Mouse (Mus musculus): ENCODE results near the gene Olfr221. TPM values are rescaled to one million over a fixed set of nuclear protein-coding genes. Genes with fewer than 3 reads are reported as not detected.

The Olfr221 gene
- polyA plus RNA-seq (2012; ENCODE audit: low replicate concordance) = not detected in 2 replicates

GRCm38 (mm10) chr14:52042359-52042758, at the start of gene Olfr221:
Gene Olfr221, minus strand, starts transcription at chr14:52042459.

GRCm38 (mm10) chr14:52020486-52021137, 21.6 kb downstream of the Olfr221 start, which contains the start of gene Zfp219:
Gene Zfp219, minus strand, starts transcription at chr14:52020733.

DNA sequence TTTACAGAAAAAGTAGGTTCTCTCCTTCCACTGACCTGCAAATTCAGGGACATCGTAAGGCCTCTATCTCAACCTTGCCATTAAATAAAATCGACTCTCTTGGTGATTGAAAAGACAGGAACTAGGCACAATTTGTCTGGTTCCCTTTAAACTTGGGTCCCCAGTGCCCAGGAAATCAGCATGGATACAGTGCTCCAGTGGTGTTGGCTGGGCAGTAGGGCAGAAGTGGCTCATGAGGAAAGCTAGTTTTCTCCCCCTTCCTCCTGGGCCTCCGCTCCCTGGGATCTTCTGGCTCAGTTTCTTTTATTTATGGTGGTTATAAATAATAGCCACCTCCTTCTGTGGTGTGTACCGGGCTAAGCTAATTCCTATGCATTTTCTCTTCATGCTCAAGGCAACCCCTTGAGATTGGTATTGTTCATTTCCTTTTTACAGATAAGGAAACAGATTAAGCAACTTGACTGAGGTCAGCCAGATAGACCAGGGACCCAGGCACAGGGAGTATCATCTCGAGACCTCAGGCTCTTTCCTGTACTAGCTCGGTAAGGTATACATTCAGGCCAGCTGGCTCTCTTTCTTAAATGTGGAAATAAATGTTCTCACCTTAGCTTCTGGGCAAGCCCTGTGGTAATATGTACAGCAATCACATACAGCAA, 26.7 kb downstream of the Olfr221 start, which contains the start of gene Tmem253:
TSS of gene Tmem253 (plus strand) at position 214 of the 656 bp plus-strand sequence.

GRCm38 (mm10) chr14:51984247-51985231, 57.7 kb downstream of the Olfr221 start, which contains the start of gene Arhgef40:
Gene Arhgef40, plus strand, starts transcription at chr14:51984719.

Other genes with a start within 250 kb of the Olfr221 start
- not detected in 2 replicates for gene AY358078, start 242.4 kb downstream of the Olfr221 start, polyA plus RNA-seq (2012; ENCODE audit: low replicate concordance)
- gene Ear6, start 188.8 kb downstream of the Olfr221 start, polyA plus RNA-seq (2012; ENCODE audit: low replicate concordance) = not detected in 2 replicates
- gene Mettl17, start 157.6 kb downstream of the Olfr221 start, polyA plus RNA-seq (2012; ENCODE audit: low replicate concordance) = 3.5 and 39.0 TPM in 2 replicates
- 0.09 TPM in 1 of 2 replicates, not detected in the other for gene Slc39a2, start 149.6 kb downstream of the Olfr221 start, polyA plus RNA-seq (2012; ENCODE audit: low replicate concordance)
- gene Ndrg2, start 128.3 kb downstream of the Olfr221 start, polyA plus RNA-seq (2012; ENCODE audit: low replicate concordance) = 3.1 and 7.2 TPM in 2 replicates
- gene Tppp2, start 124.0 kb downstream of the Olfr221 start, polyA plus RNA-seq (2012; ENCODE audit: low replicate concordance) = not detected in 2 replicates
- gene Rnase13, start 119.7 kb downstream of the Olfr221 start, polyA plus RNA-seq (2012; ENCODE audit: low replicate concordance) = not detected in 2 replicates
- 15.3 and 30.0 TPM in 2 replicates for gene Arhgef40, start 57.7 kb downstream of the Olfr221 start, polyA plus RNA-seq (2012; ENCODE audit: low replicate concordance)
- gene Tmem253, start 26.8 kb downstream of the Olfr221 start, polyA plus RNA-seq (2012; ENCODE audit: low replicate concordance) = not detected in 2 replicates
- gene Zfp219, start 21.7 kb downstream of the Olfr221 start, polyA plus RNA-seq (2012; ENCODE audit: low replicate concordance) = 35.0 and 79.9 TPM in 2 replicates
- 12.0 and 24.1 TPM in 2 replicates for gene Hnrnpc, start 61.6 kb upstream of the Olfr221 start, polyA plus RNA-seq (2012; ENCODE audit: low replicate concordance)
- 6.8 and 11.8 TPM in 2 replicates for gene Rpgrip1, start 68.2 kb upstream of the Olfr221 start, polyA plus RNA-seq (2012; ENCODE audit: low replicate concordance)
- 7.8 and 20.4 TPM in 2 replicates for gene Supt16, start 155.0 kb upstream of the Olfr221 start, polyA plus RNA-seq (2012; ENCODE audit: low replicate concordance)
- 9.6 and 30.6 TPM in 2 replicates for gene Chd8, start 215.3 kb upstream of the Olfr221 start, polyA plus RNA-seq (2012; ENCODE audit: low replicate concordance)
- gene Tox4, start 236.7 kb upstream of the Olfr221 start, polyA plus RNA-seq (2012; ENCODE audit: low replicate concordance) = 24.0 and 40.0 TPM in 2 replicates
- 0.48 and 1.7 TPM in 2 replicates for gene Rab2b, start 237.1 kb upstream of the Olfr221 start, polyA plus RNA-seq (2012; ENCODE audit: low replicate concordance)

All from hematopoietic multipotent progenitor cell, adult 10-12 weeks (in vitro differentiated cells).